Mouse (Mus musculus): Measurements from ENCODE around the gene Rpl23a. TPM values are rescaled to one million over a fixed set of nuclear protein-coding genes. Genes with fewer than 3 reads are reported as not detected.
"Not testable (repeated sequence)": the region's sequence is repeated elsewhere in the genome, so short reads cannot be mapped to it uniquely, and the experiment has no call there.

Gene Rpl23a
- polyA plus RNA-seq, 1 experiment from 2014 or later = 1,157 TPM

- Histone ChIP-seq H3K4me1 (no peaks in the 10 kb centered on the region), H3K27me3 (ENCODE audit: low read depth, poor library complexity, severe bottlenecking) (no peaks in the 10 kb centered on the region), H3K36me3 (peaks cover 81% of the 10 kb centered on the region), H3K9me3 (replicated peaks) (no peaks in the 10 kb centered on the region), H3K27ac (no peak overlapping the region), H3K4me3 (no peak overlapping the region)
- DNase-seq (ENCODE audit: low spot score) = no peak
- WGBS = 94% methylated on average over 5 of the region's 5 CpGs
These were observed 37.2 kb downstream of the Rpl23a start for GRCm38 (mm10) chr11:78146168-78146567.

- no peaks in the 10 kb centered on the region for H3K9me3 ChIP-seq (replicated peaks)
- peaks cover 57% of the 10 kb centered on the region for H3K36me3 ChIP-seq
- no peaks in the 10 kb centered on the region for H3K4me1 ChIP-seq
- DNase-seq (ENCODE audit: low spot score) = no peak
- WGBS = 96% methylated on average over 2 of the region's 2 CpGs
- no peak overlapping the region for H3K4me3 ChIP-seq
- no peaks in the 10 kb centered on the region for H3K27me3 ChIP-seq (ENCODE audit: low read depth, poor library complexity, severe bottlenecking)
- H3K27ac ChIP-seq = no peak overlapping the region
These were observed 39.9 kb downstream of the Rpl23a start for GRCm38 (mm10) chr11:78143520-78143919.

- Histone ChIP-seq H3K9me3 (replicated peaks) (no peaks in the 10 kb centered on the region), H3K4me1 (no peaks in the 10 kb centered on the region), H3K27ac (no peak overlapping the region), H3K4me3 (no peak overlapping the region), H3K36me3 (peaks cover 29% of the 10 kb centered on the region), H3K27me3 (ENCODE audit: low read depth, poor library complexity, severe bottlenecking) (no peaks in the 10 kb centered on the region)
- WGBS = 85% methylated on average over 5 of the region's 5 CpGs
- no peak for DNase-seq (ENCODE audit: low spot score)
These were observed 42.7 kb downstream of the Rpl23a start for GRCm38 (mm10) chr11:78140665-78141064.

GRCm38 (mm10) chr11:78138023-78138422 is 45.4 kb downstream of the Rpl23a start:
- no peak overlapping the region for H3K27ac ChIP-seq
- 88% methylated on average over 3 of the region's 3 CpGs for WGBS

GRCm38 (mm10) chr11:78137584-78137983 is 45.8 kb downstream of the Rpl23a start:
- Histone ChIP-seq H3K36me3 (0 out of 2 replicates have a peak, but pooled peaks cover 4% of the 10 kb centered on the region), H3K4me3 (no peak overlapping the region), H3K4me1 (no peaks in the 10 kb centered on the region), H3K27me3 (ENCODE audit: low read depth, poor library complexity, severe bottlenecking) (no peaks in the 10 kb centered on the region), H3K27ac (no peak overlapping the region), H3K9me3 (replicated peaks) (no peaks in the 10 kb centered on the region)
- WGBS = 87% methylated on average over 4 of the region's 4 CpGs
- no peak for DNase-seq (ENCODE audit: low spot score)

More at GRCm38 (mm10) chr11:78138023-78138422, 45.4 kb downstream of the Rpl23a start:
- H3K4me3 ChIP-seq = no peak overlapping the region
- peaks cover 4% of the 10 kb centered on the region for H3K36me3 ChIP-seq
- H3K4me1 ChIP-seq = no peaks in the 10 kb centered on the region
- H3K27me3 ChIP-seq (ENCODE audit: low read depth, poor library complexity, severe bottlenecking) = no peaks in the 10 kb centered on the region
- no peak for DNase-seq (ENCODE audit: low spot score)
- no peaks in the 10 kb centered on the region for H3K9me3 ChIP-seq (replicated peaks)

- H3K27ac ChIP-seq = no peak overlapping the region
- 95% methylated on average over 1 of the region's 1 CpGs for WGBS
- H3K36me3 ChIP-seq = peaks cover 11% of the 10 kb centered on the region
- H3K27me3 ChIP-seq (ENCODE audit: low read depth, poor library complexity, severe bottlenecking) = no peaks in the 10 kb centered on the region
- no peak overlapping the region for H3K4me3 ChIP-seq
- DNase-seq (ENCODE audit: low spot score) = no peak
- H3K9me3 ChIP-seq (replicated peaks) = no peaks in the 10 kb centered on the region
- H3K4me1 ChIP-seq = no peaks in the 10 kb centered on the region
These were observed 47.3 kb downstream of the Rpl23a start for GRCm38 (mm10) chr11:78136132-78136531.

- 92% methylated on average over 7 of the region's 7 CpGs for WGBS
- DNase-seq (ENCODE audit: low spot score) = not testable (repeated sequence)
These were observed 48.1 kb downstream of the Rpl23a start for GRCm38 (mm10) chr11:78135314-78135713.

GRCm38 (mm10) chr11:78134344-78134743 is 49.0 kb downstream of the Rpl23a start:
- Histone ChIP-seq H3K4me3 (no peak overlapping the region), H3K36me3 (peaks cover 16% of the 10 kb centered on the region), H3K9me3 (replicated peaks) (no peaks in the 10 kb centered on the region), H3K27ac (no peak overlapping the region), H3K4me1 (no peaks in the 10 kb centered on the region), H3K27me3 (ENCODE audit: low read depth, poor library complexity, severe bottlenecking) (no peaks in the 10 kb centered on the region)
- 84% methylated on average over 3 of the region's 3 CpGs for WGBS
- DNase-seq (ENCODE audit: low spot score) = no peak

More at GRCm38 (mm10) chr11:78135314-78135713, 48.1 kb downstream of the Rpl23a start:
- H3K4me3 ChIP-seq; H3K9me3 ChIP-seq (replicated peaks); H3K27me3 ChIP-seq (ENCODE audit: low read depth, poor library complexity, severe bottlenecking); H3K4me1 ChIP-seq; H3K27ac ChIP-seq: not testable (repeated sequence)
- peaks cover 12% of the 10 kb centered on the region for H3K36me3 ChIP-seq

GRCm38 (mm10) chr11:78133915-78134314 is 49.5 kb downstream of the Rpl23a start:
- no peak for DNase-seq (ENCODE audit: low spot score)
- Histone ChIP-seq H3K4me1 (no peaks in the 10 kb centered on the region), H3K27ac (no peak overlapping the region), H3K27me3 (ENCODE audit: low read depth, poor library complexity, severe bottlenecking) (no peaks in the 10 kb centered on the region), H3K36me3 (peaks cover 20% of the 10 kb centered on the region), H3K9me3 (replicated peaks) (no peaks in the 10 kb centered on the region), H3K4me3 (no peak overlapping the region)
- 89% methylated on average over 6 of the region's 6 CpGs for WGBS

Small RNA genes lying within 50 kb of the gene (microRNA-seq; reads per million reads assigned to microRNA genes)
- gene Mir7653 = not detected

Other genes with a start within 250 kb of the Rpl23a start
- gene Phf12, start 200.8 kb downstream of the Rpl23a start, polyA plus RNA-seq (2016; fragmentation: Nextera tagmentation; extraction: Ambion mirVana) = 21.0 and 23.1 TPM in 2 replicates
- 16.1 and 17.5 TPM in 2 replicates for gene Dhrs13, start 151.3 kb downstream of the Rpl23a start, polyA plus RNA-seq (2016; fragmentation: Nextera tagmentation; extraction: Ambion mirVana)
- 58.9 and 64.6 TPM in 2 replicates for gene Flot2, start 145.7 kb downstream of the Rpl23a start, polyA plus RNA-seq (2016; fragmentation: Nextera tagmentation; extraction: Ambion mirVana)
- 43.4 and 45.4 TPM in 2 replicates for gene Eral1, start 103.2 kb downstream of the Rpl23a start, polyA plus RNA-seq (2016; fragmentation: Nextera tagmentation; extraction: Ambion mirVana)
- 22.7 and 24.2 TPM in 2 replicates for gene Fam222b, start 88.9 kb downstream of the Rpl23a start, polyA plus RNA-seq (2016; fragmentation: Nextera tagmentation; extraction: Ambion mirVana)
- 178 and 181 TPM in 2 replicates for gene Traf4, start 18.0 kb downstream of the Rpl23a start, polyA plus RNA-seq (2016; fragmentation: Nextera tagmentation; extraction: Ambion mirVana)
- 17.3 and 19.9 TPM in 2 replicates for gene Nek8, start 6.9 kb downstream of the Rpl23a start, polyA plus RNA-seq (2016; fragmentation: Nextera tagmentation; extraction: Ambion mirVana)
- gene Tlcd1, start 6.9 kb downstream of the Rpl23a start, polyA plus RNA-seq (2016; fragmentation: Nextera tagmentation; extraction: Ambion mirVana) = 10.0 and 13.1 TPM in 2 replicates
- gene Rab34, start 4.8 kb upstream of the Rpl23a start, polyA plus RNA-seq (2016; fragmentation: Nextera tagmentation; extraction: Ambion mirVana) = 139 and 141 TPM in 2 replicates
- gene Proca1, start 9.8 kb upstream of the Rpl23a start, polyA plus RNA-seq (2016; fragmentation: Nextera tagmentation; extraction: Ambion mirVana) = 0.88 and 1.6 TPM in 2 replicates
- 40.9 and 43.8 TPM in 2 replicates for gene Sdf2, start 62.2 kb upstream of the Rpl23a start, polyA plus RNA-seq (2016; fragmentation: Nextera tagmentation; extraction: Ambion mirVana)
- 38.2 and 41.6 TPM in 2 replicates for gene Supt6, start 62.4 kb upstream of the Rpl23a start, polyA plus RNA-seq (2016; fragmentation: Nextera tagmentation; extraction: Ambion mirVana)
- 63.6 and 68.9 TPM in 2 replicates for gene 2610507B11Rik, start 78.2 kb upstream of the Rpl23a start, polyA plus RNA-seq (2016; fragmentation: Nextera tagmentation; extraction: Ambion mirVana)
- 0.31 TPM in 2 replicates for gene BC030499, start 107.3 kb upstream of the Rpl23a start, polyA plus RNA-seq (2016; fragmentation: Nextera tagmentation; extraction: Ambion mirVana)
- gene Spag5, start 117.9 kb upstream of the Rpl23a start, polyA plus RNA-seq (2016; fragmentation: Nextera tagmentation; extraction: Ambion mirVana) = 72.8 and 84.8 TPM in 2 replicates
- 2.0 and 4.3 TPM in 2 replicates for gene Aldoc, start 139.4 kb upstream of the Rpl23a start, polyA plus RNA-seq (2016; fragmentation: Nextera tagmentation; extraction: Ambion mirVana)
- 80.3 and 83.6 TPM in 2 replicates for gene Pigs, start 144.8 kb upstream of the Rpl23a start, polyA plus RNA-seq (2016; fragmentation: Nextera tagmentation; extraction: Ambion mirVana)
- gene Unc119, start 159.9 kb upstream of the Rpl23a start, polyA plus RNA-seq (2016; fragmentation: Nextera tagmentation; extraction: Ambion mirVana) = 77.9 and 83.0 TPM in 2 replicates
- 0.06 TPM in 1 of 2 replicates, not detected in the other for gene Foxn1, start 203.0 kb upstream of the Rpl23a start, polyA plus RNA-seq (2016; fragmentation: Nextera tagmentation; extraction: Ambion mirVana)
- not detected in 2 replicates for gene Slc13a2, start 238.6 kb upstream of the Rpl23a start, polyA plus RNA-seq (2016; fragmentation: Nextera tagmentation; extraction: Ambion mirVana)

All from limb, embryonic 10.5 days (tissue).